Mouse (Mus musculus): ENCODE results near the gene Tbce.

The Tbce gene

GRCm38 (mm10) chr13:13968629-13969111 lies 70.8 kb downstream of the Tbce start:
- DNase-seq (ENCODE audit: low read depth, low spot score), result no peak

GRCm38 (mm10) chr13:13966172-13966571 lies 73.3 kb downstream of the Tbce start:
- no peak for DNase-seq (ENCODE audit: low read depth, low spot score)

GRCm38 (mm10) chr13:13965388-13965964 lies 74.0 kb downstream of the Tbce start:
- no peak for DNase-seq (ENCODE audit: low read depth, low spot score)

- DNase-seq (ENCODE audit: low read depth, low spot score), result no peak
Measured at GRCm38 (mm10) chr13:13961046-13961445, 78.4 kb downstream of the Tbce start.

GRCm38 (mm10) chr13:13960211-13960610 lies 79.2 kb downstream of the Tbce start:
- no peak for DNase-seq (ENCODE audit: low read depth, low spot score)

GRCm38 (mm10) chr13:13956686-13957085 lies 82.8 kb downstream of the Tbce start:
- DNase-seq (ENCODE audit: low read depth, low spot score), result no peak

- no peak for DNase-seq (ENCODE audit: low read depth, low spot score)
Measured at GRCm38 (mm10) chr13:13954931-13955330, 84.5 kb downstream of the Tbce start.

GRCm38 (mm10) chr13:13953874-13954832 lies 85.3 kb downstream of the Tbce start, which contains the start of gene B3galnt2:
Gene B3galnt2 (plus strand): TSS chr13:13954469.
- DNase-seq (ENCODE audit: low read depth, low spot score), result peak; percentile 98
